Mouse (Mus musculus) CD8-positive naive resting alpha-beta T cell, adult 2 months (primary cell): ENCODE data around the gene Ptgir.
A peak's percentile ranks its signal among the peaks of the same experiment; 100 is the strongest.

Experiments used
- DNase-seq, 2 experiments: peaks; one replicate each; pipeline ENCODE4 v3.0.0; 2022; ENCODE audit warnings: low read depth in 2 of 2, low spot score in 2 of 2

The Ptgir gene

GRCm38 (mm10) chr7:16906281-16906680, at the start of gene Ptgir:
Gene Ptgir, plus strand, starts transcription at chr7:16906490.
- no peak for DNase-seq

- DNase-seq: peak; percentile 43 to 47
Observed at GRCm38 (mm10) chr7:16858336-16858735, 48.0 kb upstream of the Ptgir start.

DNA sequence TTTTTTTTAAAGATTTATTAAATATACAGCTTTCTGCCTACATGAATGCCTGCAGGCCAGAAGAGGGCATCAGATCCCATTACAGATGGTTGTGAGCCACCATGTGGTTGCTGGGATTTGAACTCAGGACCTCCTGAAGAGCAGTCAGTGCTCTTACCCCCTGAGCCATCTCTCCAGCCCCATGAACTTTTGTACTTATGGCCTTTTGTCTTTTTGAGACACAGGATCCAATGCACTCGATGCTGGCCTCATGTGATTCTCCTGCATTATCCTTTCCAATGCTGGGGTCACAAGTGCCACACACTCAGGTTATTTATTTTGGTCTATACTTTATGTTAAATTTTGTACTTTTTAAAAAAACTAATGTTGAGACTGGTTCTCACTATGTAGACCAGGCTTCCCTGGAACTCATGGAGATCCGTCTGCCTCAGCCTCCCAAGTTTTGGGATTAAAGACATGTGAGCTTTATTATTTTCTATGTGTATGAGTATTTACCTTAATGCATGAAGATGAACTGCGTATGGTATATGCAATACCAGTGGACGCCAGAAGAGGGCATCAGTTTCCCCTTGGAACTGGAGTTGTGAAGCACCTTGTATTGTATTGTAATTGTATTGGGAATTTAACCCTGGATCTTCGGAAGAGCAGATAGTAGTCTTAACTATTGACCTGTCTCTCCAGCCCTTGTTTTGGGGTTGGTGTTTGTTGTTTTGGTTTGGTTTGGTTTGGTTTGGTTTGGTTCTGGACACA, 46.2 kb upstream of the Ptgir start:
- DNase-seq: peak; percentile 52 to 68

DNA sequence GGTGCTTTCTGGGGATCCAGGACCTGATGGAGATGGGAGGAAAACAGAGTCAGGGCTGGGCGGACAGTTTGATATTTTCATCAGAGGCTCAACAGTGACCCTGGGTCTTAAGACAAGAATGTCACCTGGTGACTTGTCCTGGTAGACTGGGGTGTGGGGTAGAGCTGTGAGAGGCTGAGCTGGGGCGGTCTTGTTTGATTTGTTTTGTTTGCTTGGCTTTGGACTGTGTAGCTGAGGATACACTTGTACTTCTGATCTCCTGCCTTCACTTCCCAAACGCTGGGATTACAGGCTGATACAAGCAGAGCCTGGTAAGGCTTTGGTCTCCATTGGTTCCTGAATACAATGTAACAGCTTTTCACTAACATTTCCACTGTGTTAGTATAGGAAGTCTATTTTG, 38.8 kb upstream of the Ptgir start:
- no peak for DNase-seq

GRCm38 (mm10) chr7:16869497-16869896, 36.8 kb upstream of the Ptgir start:
- DNase-seq: no peak

DNA sequence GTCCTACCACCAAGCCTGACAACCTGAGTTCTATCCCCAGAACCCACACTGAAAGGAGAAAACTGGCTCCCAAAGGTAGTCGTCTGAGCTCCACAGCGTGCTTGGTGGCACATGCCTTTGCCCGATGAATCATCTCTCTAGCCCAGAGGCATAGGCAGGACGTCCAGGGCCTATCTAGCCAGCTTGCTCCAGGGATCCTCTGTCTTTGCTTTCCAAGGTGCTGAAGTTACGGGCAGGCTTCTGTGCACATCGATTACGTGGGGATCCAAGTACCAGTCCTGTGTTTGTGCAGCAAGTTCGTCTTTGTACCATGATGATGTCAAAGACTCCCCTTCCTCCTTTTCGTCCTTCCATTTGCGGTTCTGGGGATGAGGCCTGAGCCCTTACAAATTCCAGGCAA, 34.7 kb upstream of the Ptgir start:
- no peak for DNase-seq

- DNase-seq: no peak
Observed at GRCm38 (mm10) chr7:16872478-16872877, 33.8 kb upstream of the Ptgir start.

GRCm38 (mm10) chr7:16873392-16873791, 32.9 kb upstream of the Ptgir start:
- no peak for DNase-seq

GRCm38 (mm10) chr7:16874190-16874589, 32.1 kb upstream of the Ptgir start:
- DNase-seq: peak; percentile 77 to 84

GRCm38 (mm10) chr7:16874756-16875309, 31.5 kb upstream of the Ptgir start:
- peak; percentile 87 to 89 for DNase-seq

- no peak for DNase-seq
Observed at GRCm38 (mm10) chr7:16875310-16875325, 31.2 kb upstream of the Ptgir start, which contains the start of gene Dact3. Gene Dact3, plus strand, starts transcription at chr7:16875317.

DNA sequence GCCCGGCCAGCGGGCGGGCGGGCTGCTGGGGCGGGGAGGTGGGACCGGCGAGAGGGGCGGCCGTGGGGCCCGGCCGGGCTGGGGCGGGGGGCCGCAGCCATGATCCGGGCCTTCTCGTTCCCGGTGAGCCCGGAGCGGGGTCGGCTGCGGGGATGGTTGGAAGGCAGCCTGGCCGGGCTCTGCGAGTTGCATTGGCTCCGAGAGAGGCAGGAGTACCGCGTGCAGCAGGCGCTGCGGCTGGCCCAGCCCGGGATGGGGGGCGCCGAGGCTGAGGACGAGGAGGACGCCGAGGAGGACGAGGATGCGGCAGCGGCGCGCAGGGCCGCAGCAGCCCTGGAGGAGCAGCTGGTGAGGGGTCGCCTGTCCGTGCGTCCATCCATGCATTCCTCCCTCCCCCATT, 31.0 kb upstream of the Ptgir start:
- DNase-seq: no peak

- DNase-seq: no peak
Observed at GRCm38 (mm10) chr7:16876006-16876405, 30.3 kb upstream of the Ptgir start.

GRCm38 (mm10) chr7:16876608-16877007, 29.7 kb upstream of the Ptgir start:
- DNase-seq: no peak

DNA sequence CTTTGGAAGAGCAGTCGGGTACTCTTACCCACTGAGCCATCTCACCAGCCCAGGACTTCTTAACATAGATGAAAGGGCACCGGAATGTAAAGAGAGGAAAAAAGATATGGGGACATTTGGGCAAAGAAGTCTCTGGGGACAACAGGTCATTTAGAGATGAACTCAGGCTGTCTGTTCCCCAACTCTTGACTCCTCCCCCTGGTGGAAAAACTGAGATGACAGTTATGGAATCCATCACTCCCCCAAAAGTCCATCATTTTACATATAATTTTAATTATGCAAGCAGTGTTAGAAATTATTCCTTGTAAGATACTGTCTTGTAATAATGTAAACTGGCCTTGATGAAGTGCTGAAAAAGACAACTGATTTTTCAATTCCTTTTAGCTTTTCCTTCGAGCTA, 28.6 kb upstream of the Ptgir start:
- no peak for DNase-seq

GRCm38 (mm10) chr7:16879796-16880547, 26.3 kb upstream of the Ptgir start:
- DNase-seq: no peak

DNA sequence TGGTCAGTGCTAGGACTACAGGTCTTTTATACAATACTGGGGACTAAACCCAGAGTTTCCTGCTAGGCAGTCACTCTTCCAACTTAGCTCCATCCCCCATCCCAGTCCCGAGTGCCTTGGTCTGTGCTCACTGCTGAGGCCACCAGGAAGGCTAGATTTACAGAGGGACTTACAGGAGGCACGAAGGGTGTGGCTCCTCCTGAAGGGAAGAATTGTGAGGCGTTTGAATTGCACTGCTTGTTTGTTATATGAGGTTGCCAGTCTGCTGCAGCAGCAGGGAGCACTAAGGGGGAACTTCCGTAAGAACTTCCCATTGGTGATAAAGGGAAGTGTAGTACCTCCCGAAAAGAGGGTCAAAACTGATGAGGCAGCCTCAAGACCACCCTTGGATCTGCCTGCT, 25.7 kb upstream of the Ptgir start:
- no peak for DNase-seq

- DNase-seq: no peak
Observed at GRCm38 (mm10) chr7:16883162-16883561, 23.1 kb upstream of the Ptgir start.

- no peak for DNase-seq
Observed at GRCm38 (mm10) chr7:16884334-16884733, 22.0 kb upstream of the Ptgir start.

- no peak for DNase-seq
Observed at GRCm38 (mm10) chr7:16885271-16885776, 21.0 kb upstream of the Ptgir start.

- DNase-seq: no peak
Observed at GRCm38 (mm10) chr7:16885905-16886304, 20.4 kb upstream of the Ptgir start.

GRCm38 (mm10) chr7:16890536-16890935, 15.8 kb upstream of the Ptgir start:
- no peak for DNase-seq

DNA sequence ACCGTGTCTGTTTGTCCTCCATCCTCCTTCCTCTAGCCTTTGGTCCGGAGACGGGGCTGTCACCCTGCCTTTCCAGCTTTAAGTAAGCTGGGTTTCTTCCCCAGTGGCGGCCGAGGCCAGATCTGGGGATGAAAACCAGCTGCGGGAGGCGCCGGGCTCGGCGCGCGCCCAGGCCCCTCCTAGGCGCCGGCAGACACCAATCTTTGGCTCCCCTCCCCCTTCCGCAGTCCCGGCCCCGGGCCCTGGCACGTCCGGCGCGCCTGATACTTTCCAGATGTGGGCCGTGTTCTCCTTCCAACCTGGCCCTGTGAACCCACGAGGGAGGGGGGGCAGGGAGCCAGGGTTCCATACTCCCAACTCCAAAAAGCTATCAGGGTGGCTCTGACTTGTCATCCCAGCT, 15.3 kb upstream of the Ptgir start:
- DNase-seq: no peak
